Mouse (Mus musculus) 3T3-L1 (cell line): Measurements from ENCODE around the gene Anapc15-ps.
"Not testable (repeated sequence)": the region's sequence is repeated elsewhere in the genome, so short reads cannot be mapped to it uniquely, and the experiment has no call there.

Experiments used
- DNase-seq: peaks from one replicate; pipeline ENCODE4 v3.0.0-alpha.2; 2015; ENCODE audit warnings: low read depth, low spot score

Anapc15-ps gene

DNA sequence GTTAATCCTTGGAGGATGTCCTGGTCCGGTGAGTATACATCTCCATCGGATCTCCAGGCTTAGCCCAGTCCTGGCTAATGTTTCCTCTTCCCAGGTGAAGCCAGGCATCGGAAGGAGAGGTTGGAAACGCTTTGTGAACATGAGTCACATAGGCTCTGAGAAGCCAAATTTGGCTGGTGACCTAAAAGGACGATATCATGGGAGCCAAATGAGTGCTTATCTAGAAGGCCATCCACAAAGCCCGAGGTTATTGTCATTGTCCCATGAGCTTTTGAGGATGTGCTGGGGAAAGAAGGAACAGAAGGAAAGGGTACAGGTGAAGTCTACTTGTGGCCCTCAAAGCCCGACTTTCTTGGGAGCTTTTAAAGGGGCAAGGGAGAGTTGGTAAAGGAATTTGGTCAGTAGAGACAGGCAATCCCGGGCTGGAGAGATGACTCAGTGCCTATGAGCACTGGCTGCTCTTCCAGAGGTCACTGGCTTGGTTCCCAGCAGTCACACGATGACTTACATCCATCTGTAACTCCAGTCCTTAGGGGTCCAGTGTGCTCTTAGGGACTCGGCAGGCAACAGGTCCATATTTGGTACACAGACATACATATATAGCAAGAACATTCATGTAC lies 42.4 kb downstream of the Anapc15-ps start:
- DNase-seq: peak; percentile 93

DNA sequence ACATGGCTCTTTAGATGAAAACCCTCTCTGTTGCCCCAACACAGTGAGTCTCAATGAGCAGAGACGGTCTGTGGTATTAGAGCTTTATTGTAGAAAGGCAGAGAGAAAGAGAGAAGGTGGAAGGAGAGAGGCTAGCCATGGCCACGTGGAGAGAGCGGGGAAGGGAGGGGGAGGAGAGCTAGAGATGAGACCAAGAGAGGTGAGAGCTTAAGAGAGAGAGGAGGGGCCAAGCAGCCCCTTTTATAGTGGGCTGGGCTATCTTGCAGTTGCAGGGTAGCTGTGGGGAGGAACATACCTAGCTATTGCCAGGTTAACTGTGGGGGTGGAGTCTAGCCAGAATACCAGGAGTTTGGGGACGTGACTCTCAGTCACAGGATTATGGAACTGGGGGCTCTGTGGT lies 43.1 kb downstream of the Anapc15-ps start:
- not testable (repeated sequence) for DNase-seq

GRCm38 (mm10) chr10:95628338-95628737 lies 44.9 kb downstream of the Anapc15-ps start:
- DNase-seq: peak; percentile 62

GRCm38 (mm10) chr10:95627381-95627780 lies 45.9 kb downstream of the Anapc15-ps start:
- peak; percentile 81 for DNase-seq

DNA sequence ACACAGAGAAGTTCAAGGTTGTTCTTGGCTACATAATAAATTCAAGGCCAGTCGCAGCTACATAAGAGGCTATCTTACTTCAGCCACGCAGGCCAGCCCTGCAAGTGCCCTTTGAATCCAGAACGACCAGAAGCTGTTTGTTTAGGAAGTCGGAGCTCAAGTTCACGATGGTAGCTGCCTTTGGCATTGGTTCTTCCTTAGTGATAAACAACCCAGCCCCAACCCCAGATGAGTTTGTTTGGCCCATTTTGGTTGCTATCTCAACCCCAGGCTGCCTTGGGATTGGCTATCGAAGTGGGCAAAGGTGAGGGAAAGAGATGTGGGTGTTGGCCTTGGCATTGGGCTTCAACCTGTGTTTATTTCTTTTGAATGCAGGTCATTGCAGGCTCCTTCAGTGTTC lies 48.0 kb downstream of the Anapc15-ps start:
- no peak for DNase-seq

GRCm38 (mm10) chr10:95624007-95624406 lies 49.2 kb downstream of the Anapc15-ps start:
- no peak for DNase-seq

DNA sequence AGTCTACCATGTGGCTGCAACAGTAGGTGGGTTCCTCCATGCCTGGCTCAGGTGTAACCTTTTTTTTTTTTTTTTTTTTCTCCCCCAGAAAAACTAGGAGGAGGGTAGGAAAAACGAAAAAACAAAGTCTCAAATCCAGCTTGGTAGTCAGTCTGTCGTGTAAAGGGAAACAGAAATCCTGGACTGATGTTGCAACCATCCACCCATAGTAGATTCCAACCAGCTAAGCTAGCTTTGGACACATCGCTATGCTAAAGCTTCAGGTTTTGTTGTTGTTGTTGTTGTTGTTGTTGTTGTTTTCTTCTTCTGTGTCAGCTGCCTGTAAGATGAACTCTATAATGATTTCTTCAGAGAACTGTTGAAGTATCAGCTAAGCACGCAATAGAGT lies 49.7 kb downstream of the Anapc15-ps start:
- no peak for DNase-seq
